Mouse (Mus musculus): ENCODE results near the gene Plpp3.
"Not testable (repeated sequence)": the region's sequence is repeated elsewhere in the genome, so short reads cannot be mapped to it uniquely, and the experiment has no call there.

- TF ChIP-seq POLR2A (IDR thresholded peaks at IDR 0.05; ENCODE audit: extremely low read depth, insufficient read depth, low read length); CTCF (IDR thresholded peaks at IDR 0.05; ENCODE audit: low read depth, low read length): not testable (repeated sequence)
Observed at GRCm38 (mm10) chr4:105269398-105269797, 112.3 kb downstream of the Plpp3 start.

Data from liver, adult 2 months (tissue).